Mouse (Mus musculus): ENCODE measurements at regions not wholly inside any gene's neighbourhood (a gene's known extent, or its start where the extent isn't known, plus 50 kb on each side); places are given as distances from the start of the nearest gene placed in this dataset.

DNA sequence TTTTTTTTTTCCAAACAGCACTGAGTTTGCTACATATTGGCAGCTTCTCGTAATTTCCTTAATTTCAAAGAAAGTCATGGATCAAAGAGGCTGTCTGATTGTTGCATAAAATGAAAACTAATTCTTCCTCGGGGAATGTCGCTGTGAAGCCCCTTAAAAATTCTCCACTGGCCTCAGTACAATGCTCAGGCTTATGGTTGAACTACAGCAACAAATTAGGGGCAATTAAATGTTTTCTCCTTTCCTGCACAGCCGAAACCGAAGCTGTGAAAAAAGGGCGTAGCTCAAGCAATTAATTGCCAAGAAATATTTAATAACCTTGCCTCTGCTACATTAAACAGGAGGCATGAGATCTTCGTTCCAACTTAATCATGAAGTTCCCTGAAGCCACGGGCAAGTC lies 61.8 kb downstream of the Csl start:
- TF ChIP-seq CTCF (IDR thresholded peaks at IDR 0.05; ENCODE audit: borderline replicate concordance, extremely low read depth, insufficient read depth, insufficient read length) = no peak
- TF ChIP-seq POLR2A (IDR thresholded peaks at IDR 0.05; ENCODE audit: borderline replicate concordance, extremely low read depth, insufficient read depth, insufficient read length, poor library complexity, severe bottlenecking) = no peak
